8 mouse cellular contexts compared by ENCODE assay signal in genomic region chr4:103114184-103115111, GRCm38 (mm10). TPM values are rescaled to one million over a fixed set of nuclear protein-coding genes. Genes with fewer than 3 reads are reported as not detected.
DNase-seq lines count a peak whose midpoint lies in the region; ATAC-seq lines count a peak whose summit lies in the region.

Gene Mier1, plus strand, starts transcription at chr4:103114390.
Gene Wdr78, minus strand, starts transcription at chr4:103114555.

- peak within 1 kb of the TSS; percentile 61 for H3K4me2 ChIP-seq in forebrain, embryonic 11.5 days (ENCODE audit: low read depth, low read length, severe bottlenecking)
- peak within 1 kb of the TSS; percentile 82 for H3K4me2 ChIP-seq in heart, embryonic 16.5 days (ENCODE audit: low read depth, low read length)
- H3K4me2 ChIP-seq in liver, embryonic 15.5 days, result peak within 1 kb of the TSS; percentile 92
- H3K4me2 ChIP-seq in neural tube, embryonic 12.5 days (replicated peaks), result peak within 1 kb of the TSS; percentile 68

- peak within 1 kb of the TSS; percentile 91 for H3K9ac ChIP-seq in forebrain, embryonic 11.5 days (ENCODE audit: low read length)
- H3K9ac ChIP-seq in heart, embryonic 16.5 days (ENCODE audit: low read length), result peak within 1 kb of the TSS; percentile 93
- H3K9ac ChIP-seq in liver, embryonic 15.5 days, result peak within 1 kb of the TSS; percentile 71
- H3K9ac ChIP-seq in neural tube, embryonic 12.5 days, result peak within 1 kb of the TSS; percentile 78

- H3K27me3 ChIP-seq in forebrain, embryonic 11.5 days (ENCODE audit: control insufficient read depth, insufficient read depth, low read length), result no peaks in the 10 kb centered on the region
- H3K27me3 ChIP-seq in heart, embryonic 16.5 days (ENCODE audit: control insufficient read depth, insufficient read depth, low read length), result no peaks in the 10 kb centered on the region
- H3K27me3 ChIP-seq in liver, embryonic 15.5 days, result no peaks in the 10 kb centered on the region
- H3K27me3 ChIP-seq in neural tube, embryonic 12.5 days (replicated peaks), result no peaks in the 10 kb centered on the region

- H3K9me3 ChIP-seq in forebrain, embryonic 11.5 days (ENCODE audit: control insufficient read depth, low read length), result no peaks in the 10 kb centered on the region
- no peaks in the 10 kb centered on the region for H3K9me3 ChIP-seq in heart, embryonic 16.5 days (replicated peaks; ENCODE audit: control insufficient read depth, low read length)
- no peaks in the 10 kb centered on the region for H3K9me3 ChIP-seq in liver, embryonic 15.5 days (replicated peaks)
- no peaks in the 10 kb centered on the region for H3K9me3 ChIP-seq in neural tube, embryonic 12.5 days

- H3K27ac ChIP-seq in forebrain, embryonic 11.5 days (ENCODE audit: low read depth, low read length), result peak within 1 kb of the TSS; percentile 100
- H3K27ac ChIP-seq in heart, embryonic 16.5 days (ENCODE audit: low read length), result peak within 1 kb of the TSS; percentile 99
- peak within 1 kb of the TSS; percentile 97 for H3K27ac ChIP-seq in liver, embryonic 15.5 days (replicated peaks)
- peak within 1 kb of the TSS; percentile 99 for H3K27ac ChIP-seq in neural tube, embryonic 12.5 days

- H3K4me3 ChIP-seq in forebrain, embryonic 11.5 days (ENCODE audit: low read depth, low read length), result peak within 1 kb of the TSS; percentile 86
- peak within 1 kb of the TSS; percentile 73 for H3K4me3 ChIP-seq in heart, embryonic 16.5 days (ENCODE audit: low read length)
- H3K4me3 ChIP-seq in liver, embryonic 15.5 days (replicated peaks), result peak within 1 kb of the TSS; percentile 94
- peak within 1 kb of the TSS; percentile 68 for H3K4me3 ChIP-seq in neural tube, embryonic 12.5 days

- peak; percentile 90 to 94 for DNase-seq in CD8-positive naive resting alpha-beta T cell, adult 2 months (ENCODE audit: low read depth in 2 of 2, low spot score in 2 of 2)
- peak; percentile 86 for DNase-seq in c-Kit-positive CD71-negative TER-119-negative erythroid progenitor cells, embryonic 14.5 days (ENCODE audit: low read depth)
- DNase-seq in forebrain, embryonic 11.5 days (ENCODE audit: low spot score), result peak; percentile 98
- DNase-seq in kidney, postnatal 36 days, result peak; percentile 97 to 98
- DNase-seq in telencephalon, adult 2 months (ENCODE audit: low read depth, low spot score), result peak; percentile 93

- ATAC-seq in forebrain, embryonic 11.5 days (replicated peaks; ENCODE audit: low FRiP score), result peak; percentile 98
- peak; percentile 99 for ATAC-seq in heart, embryonic 16.5 days (replicated peaks; ENCODE audit: extremely low read depth, insufficient read depth, low FRiP score)
- ATAC-seq in liver, embryonic 15.5 days (ENCODE audit: insufficient read depth), result peak; percentile 98
- peak; percentile 100 for ATAC-seq in neural tube, embryonic 12.5 days (ENCODE audit: low FRiP score, low read depth)

- peaks cover 4% of the 10 kb centered on the region; the same call in 1 of the 2 replicates for H3K4me1 ChIP-seq in forebrain, embryonic 11.5 days (replicated peaks; ENCODE audit: control insufficient read depth, insufficient read depth, low read length)
- peaks cover 22% of the 10 kb centered on the region for H3K4me1 ChIP-seq in heart, embryonic 16.5 days (ENCODE audit: control insufficient read depth, insufficient read depth, low read length)
- peaks cover 35% of the 10 kb centered on the region for H3K4me1 ChIP-seq in liver, embryonic 15.5 days (replicated peaks)
- H3K4me1 ChIP-seq in neural tube, embryonic 12.5 days, result peaks cover 24% of the 10 kb centered on the region

- WGBS in forebrain, embryonic 11.5 days, result under 1% methylated on average over 73 of the region's 90 CpGs
- under 1% methylated on average over 80 of the region's 90 CpGs for WGBS in heart, embryonic 16.5 days
- WGBS in liver, embryonic 15.5 days (ENCODE audit: insufficient replicate concordance), result under 1% methylated on average over 87 of the region's 90 CpGs
- WGBS in neural tube, embryonic 12.5 days, result under 1% methylated on average over 85 of the region's 90 CpGs

- no peaks in the 10 kb centered on the region; the same call in 1 of the 2 replicates for H3K36me3 ChIP-seq in forebrain, embryonic 11.5 days (ENCODE audit: control insufficient read depth, insufficient read depth, low read length)
- 0 out of 2 replicates have a peak, but pooled peaks cover 3% of the 10 kb centered on the region for H3K36me3 ChIP-seq in heart, embryonic 16.5 days (ENCODE audit: control insufficient read depth, insufficient read depth)
- peaks cover 15% of the 10 kb centered on the region for H3K36me3 ChIP-seq in liver, embryonic 15.5 days (replicated peaks)
- H3K36me3 ChIP-seq in neural tube, embryonic 12.5 days, result no peaks in the 10 kb centered on the region

RNA-seq across cellular contexts. Expression of gene Mier1, which starts in this region (rescaled TPM):
- 36.2 and 43.7 TPM in 2 replicates for polyA plus RNA-seq in forebrain, embryonic 11.5 days (2014; fragmentation: Nextera tagmentation; extraction: Ambion mirVana)
- 27.6 and 29.5 TPM in 2 replicates for polyA plus RNA-seq in heart, embryonic 16.5 days (2015; fragmentation: Nextera tagmentation; extraction: Ambion mirVana)
- polyA plus RNA-seq in liver, embryonic 15.5 days (2015; fragmentation: Nextera tagmentation; extraction: Ambion mirVana), result 23.9 and 26.6 TPM in 2 replicates
- polyA plus RNA-seq in neural tube, embryonic 12.5 days (2016; fragmentation: Nextera tagmentation; extraction: Ambion mirVana), result 33.6 and 40.3 TPM in 2 replicates

RNA-seq across cellular contexts. Expression of gene Wdr78, which starts in this region (rescaled TPM):
- polyA plus RNA-seq in forebrain, embryonic 11.5 days (2014; fragmentation: Nextera tagmentation; extraction: Ambion mirVana), result 5.9 and 6.9 TPM in 2 replicates
- polyA plus RNA-seq in heart, embryonic 16.5 days (2015; fragmentation: Nextera tagmentation; extraction: Ambion mirVana), result 2.0 and 2.1 TPM in 2 replicates
- 0.31 and 0.45 TPM in 2 replicates for polyA plus RNA-seq in liver, embryonic 15.5 days (2015; fragmentation: Nextera tagmentation; extraction: Ambion mirVana)
- 4.9 and 5.9 TPM in 2 replicates for polyA plus RNA-seq in neural tube, embryonic 12.5 days (2016; fragmentation: Nextera tagmentation; extraction: Ambion mirVana)

Comparison
In these comparisons a context has a peak if more than half of its experiments do, and no peak if none do; other contexts are left out.
1. Peak in every context shown above with its lines: DNase-seq, ATAC-seq, H3K4me3 ChIP-seq and H3K27ac ChIP-seq.